Mouse (Mus musculus) granulocyte monocyte progenitor cell, adult 5-6 weeks (primary cell): ENCODE measurements at regions not wholly inside any gene's neighbourhood (a gene's known extent, or its start where the extent isn't known, plus 50 kb on each side); places are given as distances from the start of the nearest gene placed in this dataset.
A peak's percentile ranks its signal among the peaks of the same experiment; 100 is the strongest.

Source experiments
- ATAC-seq: replicated peaks from 2 replicates; pipeline ENCODE4 v1.8.0; 2016; ENCODE audit warnings: mild to moderate bottlenecking, moderate TSS enrichment, inconsistent platforms; ENCODE audit not compliant: poor library complexity, severe bottlenecking

DNA sequence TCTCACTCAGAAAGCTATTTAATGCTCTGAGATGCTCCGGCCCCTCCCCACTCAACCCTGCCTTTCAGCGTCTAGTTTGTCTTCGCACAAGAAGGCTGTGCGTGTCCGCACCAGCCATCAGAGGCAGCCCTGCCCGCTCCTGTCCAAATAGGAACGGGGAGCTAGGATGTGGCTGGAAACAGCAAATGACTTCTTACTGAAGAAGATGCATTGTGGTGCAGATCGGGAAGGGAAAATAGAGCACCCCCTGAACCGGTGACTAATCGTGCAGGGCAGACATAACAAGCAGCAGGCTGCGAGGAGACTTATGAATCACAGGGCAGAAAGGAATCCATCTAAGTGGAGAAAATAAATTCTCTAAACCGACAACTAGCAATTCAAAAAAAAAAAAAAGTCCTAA is 324.5 kb upstream of the Runx1 start:
- ATAC-seq, result no peak

DNA sequence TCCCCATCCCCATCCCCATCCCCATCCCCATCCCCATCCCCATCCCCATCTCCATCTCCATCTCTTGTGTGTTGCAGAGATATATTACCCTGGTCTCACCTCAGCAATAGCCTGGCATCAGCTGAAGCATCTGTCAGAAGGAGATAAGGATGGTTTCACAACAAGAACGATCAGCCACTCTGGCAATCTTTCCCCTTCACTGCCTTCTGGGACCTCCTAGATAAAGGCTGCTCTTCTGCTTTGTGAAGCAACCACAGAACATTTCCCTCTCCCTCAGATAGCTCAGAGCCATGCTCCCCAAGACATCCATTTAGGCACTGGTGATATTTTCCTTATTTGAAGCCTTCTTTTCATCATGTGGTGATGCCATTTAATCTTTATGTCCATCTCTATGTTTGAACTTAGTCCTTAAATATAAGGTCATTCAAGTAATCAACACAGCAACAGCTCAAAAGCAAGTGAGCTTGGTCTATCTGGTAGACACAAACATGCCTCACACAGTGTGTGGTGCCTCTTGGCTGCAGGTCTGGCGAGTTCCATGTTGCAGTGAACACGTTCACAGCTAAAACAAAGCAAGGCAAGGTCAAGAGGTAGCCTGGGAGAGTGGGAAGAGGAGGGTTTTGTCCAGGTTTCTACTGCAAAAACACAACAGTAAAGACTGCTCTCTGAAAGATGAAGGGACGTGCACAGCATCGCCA is 321.7 kb upstream of the Runx1 start:
- peak; percentile 43 for ATAC-seq

DNA sequence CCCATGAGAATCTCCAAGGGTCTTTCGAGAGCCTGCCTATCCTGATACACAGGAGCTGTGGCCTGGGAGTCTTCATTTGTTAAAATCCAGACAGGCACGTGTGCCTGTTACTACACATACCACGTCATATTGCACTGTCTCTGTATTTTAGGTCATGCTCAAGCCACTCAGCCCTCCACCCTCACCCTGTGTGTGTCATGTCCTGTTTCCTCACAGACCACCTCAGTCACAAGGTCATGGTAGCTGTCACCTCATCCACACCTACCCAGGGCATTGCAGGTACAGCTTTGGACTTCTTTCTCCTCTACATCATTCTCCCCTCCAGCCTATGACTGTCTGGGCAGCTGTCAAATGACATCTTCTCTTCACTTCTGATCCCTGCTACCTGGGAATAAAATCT is 320.9 kb upstream of the Runx1 start:
- peak; percentile 65 for ATAC-seq

DNA sequence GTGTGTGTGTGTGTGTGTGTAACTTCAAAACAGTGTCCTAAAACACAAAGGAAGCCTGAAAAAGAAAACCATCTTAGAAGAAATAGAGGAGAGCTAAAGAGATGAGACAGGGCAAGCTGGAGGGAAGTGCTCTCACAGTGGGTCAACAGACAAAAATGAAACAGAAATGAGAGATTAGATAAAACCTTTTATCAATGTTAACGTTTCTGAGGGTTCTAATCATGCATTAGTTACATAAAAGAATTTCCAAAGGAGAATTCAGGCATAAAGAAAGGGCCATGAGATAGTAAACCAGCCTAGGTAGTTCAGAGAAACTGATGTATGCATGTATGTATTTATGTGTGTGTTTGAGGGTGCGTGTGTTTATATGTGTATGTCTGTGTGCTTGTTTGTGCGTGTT is 319.7 kb upstream of the Runx1 start:
- no peak for ATAC-seq

DNA sequence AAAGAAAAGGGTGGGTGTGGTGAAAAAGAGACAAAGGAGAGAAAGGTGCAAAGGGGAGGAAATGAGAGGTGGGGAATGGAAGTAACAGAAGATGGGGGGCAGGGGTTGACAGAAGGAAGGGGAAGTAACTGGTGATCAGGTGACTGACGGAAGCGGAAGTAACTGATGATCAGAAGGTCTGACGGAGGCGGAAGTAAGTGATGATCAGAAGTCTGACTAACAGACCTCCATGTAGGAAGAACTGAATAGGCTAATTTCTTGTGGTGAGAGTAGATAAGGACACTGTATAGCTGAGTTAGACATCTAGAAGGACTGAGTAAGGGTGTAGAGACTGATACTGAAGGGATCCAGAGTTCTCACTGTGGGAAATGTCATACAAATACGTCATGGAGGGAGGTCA is 318.1 kb upstream of the Runx1 start:
- peak; percentile 55 for ATAC-seq

DNA sequence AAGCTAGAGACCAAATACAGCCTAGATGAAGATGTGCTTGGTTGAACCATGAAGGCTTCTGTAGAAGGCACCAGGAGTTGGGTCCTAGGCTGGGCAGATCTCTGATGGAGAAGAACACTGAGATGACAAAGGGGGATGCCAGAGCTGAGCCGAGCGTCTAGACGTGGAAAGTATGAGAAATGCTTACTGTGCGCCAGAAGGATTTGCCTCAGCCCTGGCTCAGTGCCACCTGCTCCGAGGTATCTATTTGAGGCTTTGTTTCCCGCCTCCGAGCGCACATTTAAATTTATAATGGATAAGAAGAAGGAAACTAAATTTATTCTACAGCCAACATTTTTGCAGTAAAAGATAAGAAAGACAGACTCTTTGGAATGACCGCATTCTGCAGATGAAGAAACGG is 317.2 kb upstream of the Runx1 start:
- no peak for ATAC-seq

DNA sequence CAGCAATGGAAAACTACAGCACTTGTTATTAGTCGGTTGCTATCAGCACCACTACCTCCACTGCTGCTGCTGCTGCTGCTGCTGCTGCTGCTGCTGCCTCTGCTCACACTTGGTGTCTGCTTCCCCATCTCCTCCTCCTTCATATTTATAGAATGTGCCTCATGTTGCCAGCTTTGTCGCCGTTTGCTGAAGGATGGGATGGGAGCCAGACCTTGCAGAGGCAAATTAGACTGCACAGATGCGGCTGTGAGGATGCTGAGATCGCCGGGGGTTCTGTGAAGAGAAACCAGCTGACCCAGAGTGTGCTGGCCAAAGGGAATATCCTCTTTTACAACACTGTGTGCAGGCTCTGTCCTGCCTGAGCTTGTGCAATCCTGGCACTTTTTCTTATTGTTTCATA is 316.0 kb upstream of the Runx1 start:
- ATAC-seq, result peak; percentile 13; the same call in 1 of the 2 replicates

DNA sequence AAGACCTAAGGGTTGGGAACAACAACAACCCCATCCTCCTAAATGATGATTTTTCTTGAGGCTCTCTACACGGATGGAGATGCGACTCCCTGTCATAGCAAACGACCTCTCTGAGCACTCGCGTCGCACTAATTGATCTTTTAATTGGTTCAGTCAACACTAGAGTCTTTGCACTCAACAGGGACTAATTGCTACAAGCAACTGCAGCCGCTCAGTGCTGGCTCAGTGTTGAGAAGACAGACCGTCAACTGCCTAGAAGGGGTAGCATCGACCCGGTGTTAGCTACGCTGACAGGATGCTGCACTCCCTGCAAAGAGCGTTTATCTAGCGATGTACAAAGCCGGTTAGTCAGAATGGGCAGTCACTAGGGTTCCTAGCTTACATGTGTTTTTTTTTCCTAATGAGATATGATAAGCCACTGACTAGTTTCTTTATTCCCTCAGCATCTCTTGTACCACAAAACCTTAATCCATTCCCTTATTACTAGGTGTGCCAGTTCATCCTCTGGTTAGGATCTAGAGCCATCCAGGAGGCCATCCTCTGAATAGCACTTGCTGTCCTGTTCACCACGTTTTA is 314.7 kb upstream of the Runx1 start:
- no peak for ATAC-seq

DNA sequence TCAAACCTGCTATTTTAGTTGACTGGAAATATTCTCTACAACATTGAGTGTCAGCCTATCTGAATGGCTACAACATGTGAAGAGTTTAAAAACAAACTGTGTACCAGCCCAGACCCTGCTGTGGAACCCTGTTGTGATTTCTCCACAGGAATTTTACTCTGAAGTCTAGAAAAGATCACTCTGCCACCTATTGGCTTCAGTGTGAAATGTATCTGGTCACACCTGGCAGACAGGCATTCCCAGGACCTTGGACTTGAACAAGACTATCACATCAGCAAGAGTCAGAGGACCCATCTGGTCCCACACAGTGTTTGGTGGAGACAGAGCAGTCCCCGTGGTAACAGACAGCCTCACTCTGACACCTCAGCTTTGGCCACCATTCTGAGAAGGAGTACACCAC is 311.3 kb upstream of the Runx1 start:
- no peak for ATAC-seq

DNA sequence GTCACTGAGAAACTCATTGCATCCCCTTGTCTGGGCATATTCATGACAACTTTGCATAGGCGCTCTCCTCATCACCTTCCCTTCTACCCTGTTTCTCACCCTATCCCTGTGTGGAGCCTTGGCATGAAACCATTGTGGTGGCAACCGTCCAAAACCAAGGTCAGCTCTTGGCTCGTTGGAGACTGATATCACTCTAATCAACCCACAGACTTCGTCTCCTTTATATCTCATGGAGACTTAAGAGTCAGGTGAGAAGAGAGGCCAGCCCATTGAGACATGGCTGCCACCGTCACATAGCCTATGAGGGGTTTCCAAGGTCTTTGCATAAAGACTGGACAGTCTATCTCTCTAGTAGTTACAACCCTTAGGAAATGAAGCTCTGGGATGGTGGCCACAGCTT is 305.5 kb upstream of the Runx1 start:
- ATAC-seq, result no peak

DNA sequence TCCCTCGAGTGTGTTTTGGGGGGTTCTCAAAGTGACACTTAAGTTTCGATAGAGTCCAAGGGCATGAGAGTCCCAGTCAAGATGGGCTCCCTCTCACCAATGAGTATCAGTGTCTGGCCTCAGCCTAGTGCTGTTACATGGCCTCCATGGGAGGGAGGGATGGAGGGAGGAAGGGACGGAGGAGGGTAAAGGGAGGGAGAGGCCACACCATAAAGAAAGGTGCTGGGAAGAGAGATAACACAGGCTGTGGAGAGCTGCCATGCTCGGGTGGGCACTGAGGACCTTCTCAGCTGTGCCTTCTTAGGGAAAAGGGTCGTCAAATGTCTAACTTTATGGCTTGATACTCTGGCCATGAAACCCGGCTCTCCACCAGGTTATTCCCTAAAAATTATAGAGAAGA is 304.7 kb upstream of the Runx1 start:
- no peak for ATAC-seq

DNA sequence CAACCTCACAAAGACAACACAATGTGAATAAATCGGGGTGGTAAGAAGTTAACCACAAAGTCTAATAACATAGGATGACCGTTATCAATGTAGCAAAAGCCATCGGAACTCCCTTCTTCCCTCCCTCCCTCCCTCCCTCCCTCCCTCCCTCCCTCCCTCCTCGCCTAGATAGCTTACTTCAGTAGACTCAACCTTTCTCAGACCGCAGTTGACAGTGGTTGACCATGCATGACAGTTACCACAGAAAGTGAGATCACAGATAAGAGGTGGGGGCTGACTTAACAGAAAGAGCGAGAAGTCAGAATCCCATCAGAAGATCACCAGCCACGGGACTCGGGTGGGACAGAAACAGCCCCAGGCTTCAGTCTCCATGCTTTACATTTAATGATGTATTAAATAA is 297.8 kb upstream of the Runx1 start:
- ATAC-seq, result peak; percentile 50

DNA sequence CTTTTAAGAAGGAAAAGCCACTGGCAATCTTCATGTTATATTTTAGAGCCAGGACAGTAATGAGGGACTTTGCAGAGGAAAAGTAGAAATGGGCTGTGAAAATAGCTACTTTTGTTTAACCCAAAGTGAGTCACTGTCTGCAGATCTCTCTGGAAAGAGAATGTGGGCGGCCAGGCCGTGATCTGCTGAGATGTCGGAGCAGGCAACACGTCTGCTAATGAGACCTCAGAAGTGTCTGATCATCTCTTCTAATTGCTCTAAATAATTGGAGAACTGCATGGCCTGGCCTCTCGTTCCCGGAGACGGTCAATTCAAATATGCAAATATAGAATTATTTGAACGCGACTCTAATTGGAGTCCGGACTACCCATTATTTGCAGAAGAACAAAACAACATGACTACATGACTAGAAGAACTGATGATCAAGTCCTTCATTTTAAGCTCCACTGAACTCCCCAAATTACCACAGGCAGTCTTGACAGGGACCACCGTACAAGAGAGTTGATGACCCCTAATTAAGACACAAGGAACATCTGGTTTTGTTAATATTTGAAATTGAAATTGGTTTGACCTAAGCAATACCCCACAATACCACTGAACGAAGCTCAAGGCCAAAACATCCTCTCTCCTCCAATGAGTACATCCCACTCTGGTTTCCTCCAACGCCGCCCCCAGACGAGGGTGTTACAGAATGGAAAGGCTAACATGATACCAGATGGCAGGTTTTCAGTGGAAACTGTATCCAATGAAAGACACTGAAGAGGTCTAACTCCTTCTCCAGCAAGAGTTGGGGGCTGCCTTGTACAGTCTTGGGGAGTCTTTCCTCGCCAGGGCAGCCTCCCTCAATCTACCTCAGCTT is 290.4 kb upstream of the Runx1 start:
- ATAC-seq, result no peak

DNA sequence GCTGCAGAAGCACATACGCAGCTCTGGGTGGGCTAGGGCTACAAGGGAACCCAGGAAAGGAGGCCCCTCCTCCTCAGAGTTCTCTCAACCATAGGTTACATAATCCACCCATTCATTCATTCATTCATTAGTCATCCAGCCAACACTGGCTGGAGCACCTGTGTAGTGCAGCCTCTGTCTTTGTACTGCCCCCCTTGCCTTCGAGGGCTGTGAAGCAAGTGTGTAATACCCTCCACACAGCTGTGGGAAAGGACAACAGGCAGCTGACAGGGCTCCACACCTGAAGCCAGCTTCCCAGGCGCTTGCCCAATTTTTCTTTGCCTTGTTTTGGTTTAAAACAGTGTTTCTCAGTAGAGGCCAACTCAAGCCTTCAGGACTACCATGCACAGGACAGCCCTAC is 285.0 kb upstream of the Runx1 start:
- ATAC-seq, result no peak

DNA sequence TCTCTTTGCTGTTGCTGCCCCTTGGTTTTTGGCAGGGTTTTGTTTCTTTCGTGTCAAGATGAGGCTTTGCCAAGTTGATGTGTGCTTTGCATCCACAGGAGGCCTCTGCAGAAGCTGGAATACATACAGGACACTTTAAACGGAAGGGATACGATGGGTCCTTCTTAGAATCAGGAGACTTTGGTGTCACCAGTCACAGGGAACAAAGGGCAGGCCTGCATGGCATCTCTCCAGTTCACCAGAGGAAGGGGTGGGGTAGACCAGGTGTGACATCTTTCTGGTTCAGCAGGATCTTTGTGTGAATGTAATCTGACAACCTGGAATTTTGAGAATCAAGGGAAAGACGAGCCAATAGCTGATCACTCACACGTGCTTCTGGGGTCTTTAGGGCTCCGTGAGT is 284.5 kb upstream of the Runx1 start:
- no peak for ATAC-seq

DNA sequence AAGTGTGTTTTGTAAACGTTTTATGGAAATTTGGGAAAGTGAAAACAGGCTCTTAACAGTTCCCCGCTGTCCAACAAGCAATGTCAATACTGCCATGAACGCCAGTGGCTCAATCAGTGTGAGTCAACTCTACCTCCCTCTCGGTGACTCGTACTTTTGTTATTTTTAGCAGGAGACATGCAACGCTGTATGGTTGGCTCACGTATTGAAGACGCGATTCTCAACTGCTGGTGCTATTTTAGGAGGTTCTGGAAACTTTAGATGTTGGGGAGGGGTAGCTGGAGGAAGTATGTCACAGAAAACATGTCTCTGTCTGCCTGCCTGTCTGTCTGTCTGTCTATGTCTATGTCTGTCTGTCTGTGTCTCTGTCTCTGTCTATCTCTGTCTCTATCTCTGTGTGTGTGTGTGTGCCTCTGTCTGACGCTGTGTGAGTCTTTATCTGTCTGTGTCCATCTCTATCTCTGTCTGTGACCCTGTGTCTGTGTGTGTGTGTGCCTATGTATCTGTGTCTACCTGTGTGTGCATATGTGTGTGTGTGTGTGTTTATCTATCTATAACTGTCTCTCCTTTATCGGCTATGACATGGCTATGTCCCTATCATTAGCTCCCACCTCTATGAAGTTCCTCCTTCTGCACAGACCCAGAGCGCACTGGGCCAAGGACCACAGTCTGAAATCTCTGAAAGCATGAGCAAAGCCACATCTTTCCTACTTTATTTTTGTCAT is 283.9 kb upstream of the Runx1 start:
- ATAC-seq, result peak; percentile 55

DNA sequence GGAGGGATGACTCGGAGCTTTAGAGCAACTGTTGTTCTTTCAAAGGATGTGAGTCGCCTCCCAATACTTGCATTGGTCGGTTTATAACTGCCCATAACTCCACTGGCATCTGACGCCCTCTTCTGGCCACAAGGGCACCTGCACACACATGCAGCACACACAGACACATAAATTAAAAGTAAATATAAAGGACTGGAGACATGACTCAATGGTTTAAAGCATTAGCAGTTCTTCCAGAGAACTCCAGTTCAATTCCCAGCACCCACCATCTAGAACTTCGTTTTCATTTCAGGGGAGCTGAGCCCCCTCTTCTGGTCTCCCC is 281.5 kb upstream of the Runx1 start:
- ATAC-seq, result no peak

DNA sequence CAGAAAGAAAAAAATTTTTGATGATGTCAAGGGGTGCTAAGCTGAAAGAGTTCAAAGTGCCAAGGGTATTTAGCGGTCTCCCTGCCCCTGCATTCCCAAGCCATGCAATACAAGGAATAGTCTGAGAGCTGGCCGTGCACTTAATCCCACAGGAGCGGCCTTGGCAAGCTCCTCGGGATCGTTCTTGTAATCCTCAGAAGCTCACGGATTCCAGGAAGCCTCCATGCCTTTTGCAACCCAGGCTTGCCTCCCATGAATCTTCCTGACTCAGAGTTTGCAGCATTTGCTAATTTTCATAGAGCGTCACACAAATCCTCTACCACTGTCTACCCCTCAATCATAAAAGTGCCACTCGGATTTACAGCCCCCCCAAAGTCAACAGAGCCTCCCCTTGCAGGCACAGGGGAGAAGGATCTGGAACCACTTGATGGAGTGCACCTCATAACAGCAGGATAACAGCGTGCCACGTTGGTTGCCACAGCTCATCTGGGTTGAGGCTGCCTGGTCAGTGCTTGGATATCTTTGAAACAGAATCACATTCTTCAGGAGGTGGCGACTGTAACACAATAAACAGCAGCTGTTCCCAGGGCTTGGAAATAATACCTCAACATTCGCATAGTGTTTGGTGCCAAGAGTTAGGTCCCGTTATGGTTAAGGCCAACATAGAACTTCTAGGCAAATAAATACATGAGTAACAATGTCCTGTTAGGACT is 281.0 kb upstream of the Runx1 start:
- no peak for ATAC-seq

DNA sequence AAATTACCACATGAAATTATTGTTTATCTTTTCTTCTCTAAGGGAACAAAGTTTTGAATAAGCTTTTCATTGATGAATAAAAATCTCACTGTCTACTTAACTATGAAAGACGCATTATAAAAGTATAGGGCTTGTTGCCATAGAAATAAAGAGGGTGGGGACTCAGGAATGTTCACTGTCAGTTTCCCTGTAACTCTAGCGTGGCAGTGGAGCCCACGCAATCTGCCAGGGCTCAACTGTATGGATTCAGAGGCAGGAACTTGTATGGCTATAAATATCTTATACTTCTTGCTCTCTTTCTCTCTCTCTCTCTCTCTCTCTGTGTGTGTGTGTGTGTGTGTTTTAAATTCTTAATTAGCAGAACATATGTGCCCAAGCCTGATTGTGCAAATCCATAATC is 276.2 kb upstream of the Runx1 start:
- no peak for ATAC-seq

DNA sequence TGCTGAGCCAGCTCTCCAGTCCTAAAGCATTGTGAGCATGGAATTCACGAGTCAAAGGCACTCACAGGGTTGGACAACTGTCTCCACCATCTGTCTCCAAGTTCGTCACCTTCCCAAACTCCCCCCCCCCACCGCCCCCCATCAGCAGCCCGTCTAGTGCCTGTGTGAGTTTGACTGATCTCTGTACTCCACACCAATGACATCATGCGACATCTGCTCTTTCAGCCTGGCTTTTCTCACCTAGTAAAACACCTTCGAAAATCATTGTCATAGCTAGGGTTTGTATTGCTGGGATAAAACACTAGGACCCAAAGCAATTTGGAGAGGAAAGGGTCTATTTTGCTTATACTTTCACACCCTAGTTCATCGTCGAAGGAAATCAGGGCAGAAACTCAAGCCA is 272.1 kb upstream of the Runx1 start:
- no peak for ATAC-seq

DNA sequence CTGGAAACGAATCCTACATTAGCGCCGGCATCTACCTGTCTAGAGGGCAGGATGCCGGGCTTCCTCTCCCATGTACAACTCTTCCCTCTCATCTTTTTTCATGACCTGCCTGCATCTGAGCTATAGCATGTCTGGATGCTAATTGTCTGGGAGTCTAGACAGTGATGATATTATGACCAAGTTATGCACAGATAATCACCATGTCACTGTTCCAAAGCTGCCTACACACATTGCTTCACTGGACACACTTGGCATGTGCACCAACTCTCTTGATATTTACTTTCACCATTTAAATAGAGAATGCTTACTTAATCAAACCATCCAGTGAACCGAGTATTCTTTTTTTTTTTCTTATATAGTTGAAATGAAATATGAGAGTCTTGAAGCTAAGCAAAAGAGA is 270.2 kb upstream of the Runx1 start:
- ATAC-seq, result no peak
